In the genomic region with DNA sequence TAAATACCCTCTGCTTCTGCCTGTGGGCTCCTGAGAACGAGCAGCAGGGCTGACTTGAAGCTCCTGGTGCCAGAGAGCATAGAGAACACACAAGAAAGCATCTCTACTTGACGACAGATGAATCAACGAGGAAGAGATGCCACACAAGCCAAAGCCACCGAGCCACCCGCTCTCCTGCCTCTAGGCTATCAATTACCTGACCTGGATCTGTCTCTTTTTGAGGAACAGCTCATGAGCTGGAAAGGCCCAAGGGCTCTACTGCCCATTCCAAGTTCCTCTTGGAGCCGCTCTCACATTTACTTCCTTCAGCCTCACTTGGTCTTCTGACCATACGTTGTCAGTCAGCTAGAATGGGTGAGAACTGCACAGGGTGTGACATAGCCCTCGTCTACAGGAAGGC, we compare ENCODE assay signal across 17 mouse cellular contexts.
"Had no signal": no experiment of that assay in that cellular context is flagged by ENCODE, and none has a peak within 500 bp of the region (broad histone marks: within the 10 kb centered on the region; RNA-seq: fewer than 3 reads in every experiment).

No protein-coding gene starts in this region.

- H3K27me3 ChIP-seq: lung, embryonic 15.5 days; midbrain, embryonic 13.5 days; neural tube, embryonic 12.5 days had no signal

- ATAC-seq: liver, postnatal 0 days; lung, postnatal 0 days; midbrain, embryonic 13.5 days; midbrain, embryonic 15.5 days had no signal

- H3K9me3 ChIP-seq: lung, embryonic 15.5 days; midbrain, embryonic 13.5 days; midbrain, embryonic 15.5 days; neural tube, embryonic 12.5 days had no signal

- H3K36me3 ChIP-seq: lung, embryonic 15.5 days; midbrain, embryonic 13.5 days; midbrain, embryonic 15.5 days; neural tube, embryonic 12.5 days had no signal

- H3K9ac ChIP-seq: liver, postnatal 0 days; lung, embryonic 15.5 days; midbrain, embryonic 13.5 days; midbrain, embryonic 15.5 days; neural tube, embryonic 12.5 days had no signal

- H3K4me3 ChIP-seq: lung, embryonic 15.5 days; megakaryocyte, embryonic 14.5 days; midbrain, embryonic 13.5 days; midbrain, embryonic 15.5 days; neural tube, embryonic 12.5 days had no signal

- DNase-seq: liver, postnatal 0 days; lung, adult 2 months; lung, postnatal 14 days; lung, postnatal 36 days; right cerebral cortex, postnatal 14 days; spleen, adult 18-20 months; thymus, adult 2 months; thymus, postnatal 25 days; thymus, postnatal 4 days had no signal

- H3K27ac ChIP-seq: lung, embryonic 15.5 days; macrophage; midbrain, embryonic 13.5 days; midbrain, embryonic 15.5 days; neural tube, embryonic 12.5 days had no signal

- H3K4me2 ChIP-seq: lung, embryonic 15.5 days; midbrain, embryonic 11.5 days; midbrain, embryonic 13.5 days; midbrain, embryonic 15.5 days; neural tube, embryonic 12.5 days had no signal
